Mouse (Mus musculus): ENCODE data around the gene Ciz1. TPM values are rescaled to one million over a fixed set of nuclear protein-coding genes. Genes with fewer than 3 reads are reported as not detected.

Ciz1 gene
- polyA plus RNA-seq, 1 experiment from 2014 or later, result 14.8 TPM

- Histone ChIP-seq H3K9ac (no peak overlapping the region), H3K27me3 (no peaks in the 10 kb centered on the region), H3K27ac (no peak overlapping the region), H3K4me1 (replicated peaks) (peaks cover 45% of the 10 kb centered on the region), H3K4me2 (no peak overlapping the region), H3K36me3 (peaks cover 56% of the 10 kb centered on the region), H3K9me3 (replicated peaks) (no peaks in the 10 kb centered on the region), H3K4me3 (replicated peaks) (no peak overlapping the region)
- no peak for DNase-seq
- ATAC-seq (ENCODE audit: low read depth), result no peak
- 77% methylated on average over 6 of the region's 6 CpGs for WGBS (ENCODE audit: insufficient replicate concordance)
Observed at GRCm38 (mm10) chr2:32420647-32421046, 68.5 kb downstream of the Ciz1 start.

GRCm38 (mm10) chr2:32421851-32422251 is 69.7 kb downstream of the Ciz1 start:
- WGBS (ENCODE audit: insufficient replicate concordance), result 84% methylated on average over 6 of the region's 6 CpGs
- Histone ChIP-seq H3K36me3 (peaks cover 44% of the 10 kb centered on the region), H3K9me3 (replicated peaks) (no peaks in the 10 kb centered on the region), H3K4me3 (replicated peaks) (no peak overlapping the region), H3K4me2 (no peak overlapping the region), H3K27me3 (no peaks in the 10 kb centered on the region), H3K9ac (no peak overlapping the region), H3K4me1 (replicated peaks) (peaks cover 50% of the 10 kb centered on the region), H3K27ac (no peak overlapping the region)
- no peak for ATAC-seq (ENCODE audit: low read depth)
- no peak for DNase-seq

- H3K4me2 ChIP-seq, result peak overlapping the region; percentile 66
- peaks cover 25% of the 10 kb centered on the region for H3K36me3 ChIP-seq
- ATAC-seq (ENCODE audit: low read depth) (peak; percentile 81), DNase-seq (peak; percentile 47)
- peaks cover 68% of the 10 kb centered on the region for H3K4me1 ChIP-seq (replicated peaks)
- WGBS (ENCODE audit: insufficient replicate concordance), result 11% methylated on average over 14 of the region's 14 CpGs
- H3K4me3 ChIP-seq (replicated peaks), result peak overlapping the region; percentile 45
- H3K9ac ChIP-seq, result peak overlapping the region; percentile 63
- H3K9me3 ChIP-seq (replicated peaks), result no peaks in the 10 kb centered on the region
- H3K27ac ChIP-seq, result peak overlapping the region; percentile 52
- H3K27me3 ChIP-seq, result no peaks in the 10 kb centered on the region
Observed at GRCm38 (mm10) chr2:32423481-32424331, 71.6 kb downstream of the Ciz1 start.

GRCm38 (mm10) chr2:32424796-32425195 is 72.7 kb downstream of the Ciz1 start:
- WGBS (ENCODE audit: insufficient replicate concordance), result 47% methylated on average over 3 of the region's 3 CpGs
- DNase-seq (no peak), ATAC-seq (ENCODE audit: low read depth) (no peak)
- Histone ChIP-seq H3K4me2 (peak overlapping the region; percentile 66; the same call in 1 of the 2 replicates), H3K4me1 (replicated peaks) (peaks cover 79% of the 10 kb centered on the region), H3K4me3 (replicated peaks) (no peak overlapping the region), H3K9ac (no peak overlapping the region), H3K36me3 (peaks cover 15% of the 10 kb centered on the region), H3K9me3 (replicated peaks) (no peaks in the 10 kb centered on the region), H3K27ac (peak overlapping the region; percentile 77), H3K27me3 (no peaks in the 10 kb centered on the region)

- no peak overlapping the region for H3K4me3 ChIP-seq (replicated peaks)
- H3K27me3 ChIP-seq, result no peaks in the 10 kb centered on the region
- H3K9ac ChIP-seq, result no peak overlapping the region
- peaks cover 7% of the 10 kb centered on the region for H3K36me3 ChIP-seq
- no peak for DNase-seq
- peaks cover 84% of the 10 kb centered on the region for H3K4me1 ChIP-seq (replicated peaks)
- no peak overlapping the region for H3K4me2 ChIP-seq
- H3K27ac ChIP-seq, result no peak overlapping the region
- no peak for ATAC-seq (ENCODE audit: low read depth)
- H3K9me3 ChIP-seq (replicated peaks), result no peaks in the 10 kb centered on the region
- WGBS (ENCODE audit: insufficient replicate concordance), result 83% methylated on average over 5 of the region's 5 CpGs
Observed at GRCm38 (mm10) chr2:32425568-32425967, 73.4 kb downstream of the Ciz1 start.

- no peaks in the 10 kb centered on the region for H3K9me3 ChIP-seq (replicated peaks)
- peaks cover 1% of the 10 kb centered on the region; the same call in 1 of the 2 replicates for H3K36me3 ChIP-seq
- H3K27me3 ChIP-seq, result no peaks in the 10 kb centered on the region
- no peak overlapping the region for H3K4me3 ChIP-seq (replicated peaks)
- no peak for ATAC-seq (ENCODE audit: low read depth)
- DNase-seq, result no peak
- H3K9ac ChIP-seq, result no peak overlapping the region
- H3K4me1 ChIP-seq (replicated peaks), result peaks cover 86% of the 10 kb centered on the region
- peak overlapping the region; percentile 9; the same call in 1 of the 2 replicates for H3K27ac ChIP-seq
- WGBS (ENCODE audit: insufficient replicate concordance), result 78% methylated on average over 1 of the region's 1 CpGs
- H3K4me2 ChIP-seq, result no peak overlapping the region
Observed at GRCm38 (mm10) chr2:32426141-32426540, 74.0 kb downstream of the Ciz1 start.

GRCm38 (mm10) chr2:32427720-32428119 is 75.6 kb downstream of the Ciz1 start:
- no peak overlapping the region for H3K4me3 ChIP-seq (replicated peaks)
- no peaks in the 10 kb centered on the region for H3K27me3 ChIP-seq
- no peak for DNase-seq
- H3K4me1 ChIP-seq (replicated peaks), result peaks cover 75% of the 10 kb centered on the region
- H3K9ac ChIP-seq, result no peak overlapping the region
- ATAC-seq (ENCODE audit: low read depth), result no peak
- no peak overlapping the region for H3K4me2 ChIP-seq
- WGBS (ENCODE audit: insufficient replicate concordance), result 74% methylated on average over 5 of the region's 5 CpGs
- no peak overlapping the region for H3K27ac ChIP-seq
- no peaks in the 10 kb centered on the region for H3K9me3 ChIP-seq (replicated peaks)
- H3K36me3 ChIP-seq, result no peaks in the 10 kb centered on the region

- no peak for DNase-seq
- H3K4me3 ChIP-seq (replicated peaks), result no peak overlapping the region
- H3K9me3 ChIP-seq (replicated peaks), result no peaks in the 10 kb centered on the region
- H3K27ac ChIP-seq, result 0 out of 2 replicates have a peak overlapping the region, but pooled peaks have one; percentile 16
- H3K27me3 ChIP-seq, result no peaks in the 10 kb centered on the region
- H3K4me1 ChIP-seq (replicated peaks), result peaks cover 69% of the 10 kb centered on the region
- no peak overlapping the region for H3K9ac ChIP-seq
- H3K4me2 ChIP-seq, result 0 out of 2 replicates have a peak overlapping the region, but pooled peaks have one; percentile 2
- peak; percentile 21; the same call in 1 of the 2 replicates for ATAC-seq (ENCODE audit: low read depth)
- 58% methylated on average over 8 of the region's 8 CpGs for WGBS (ENCODE audit: insufficient replicate concordance)
- H3K36me3 ChIP-seq, result no peaks in the 10 kb centered on the region
Observed at GRCm38 (mm10) chr2:32428262-32428722, 76.2 kb downstream of the Ciz1 start.

GRCm38 (mm10) chr2:32429215-32429891 is 77.2 kb downstream of the Ciz1 start:
- 41% methylated on average over 4 of the region's 4 CpGs for WGBS (ENCODE audit: insufficient replicate concordance)
- ATAC-seq (ENCODE audit: low read depth) (peak; percentile 19; the same call in 1 of the 2 replicates), DNase-seq (no peak)
- no peaks in the 10 kb centered on the region for H3K36me3 ChIP-seq
- no peak overlapping the region for H3K27ac ChIP-seq
- no peak overlapping the region for H3K9ac ChIP-seq
- no peaks in the 10 kb centered on the region for H3K9me3 ChIP-seq (replicated peaks)
- H3K4me1 ChIP-seq (replicated peaks), result peaks cover 59% of the 10 kb centered on the region
- H3K4me2 ChIP-seq, result no peak overlapping the region
- no peaks in the 10 kb centered on the region for H3K27me3 ChIP-seq
- no peak overlapping the region for H3K4me3 ChIP-seq (replicated peaks)

Measured in liver, embryonic 13.5 days (tissue).